Mouse (Mus musculus) liver, embryonic 14 days (tissue): ENCODE data around the gene Gid8. TPM values are rescaled to one million over a fixed set of nuclear protein-coding genes. Genes with fewer than 3 reads are reported as not detected.

Experiments
- polyA plus RNA-seq: library from polyadenylated mRNA; depleted of rRNA; stranded (reverse); fragments of >200 nt; gene quantifications from 2 replicates; pipeline ENCODE4 v1.2.3, GENCODE M21; 2012; rRNA removed

Gene Gid8
- 79.5 and 97.1 TPM in 2 replicates for polyA plus RNA-seq

DNA sequence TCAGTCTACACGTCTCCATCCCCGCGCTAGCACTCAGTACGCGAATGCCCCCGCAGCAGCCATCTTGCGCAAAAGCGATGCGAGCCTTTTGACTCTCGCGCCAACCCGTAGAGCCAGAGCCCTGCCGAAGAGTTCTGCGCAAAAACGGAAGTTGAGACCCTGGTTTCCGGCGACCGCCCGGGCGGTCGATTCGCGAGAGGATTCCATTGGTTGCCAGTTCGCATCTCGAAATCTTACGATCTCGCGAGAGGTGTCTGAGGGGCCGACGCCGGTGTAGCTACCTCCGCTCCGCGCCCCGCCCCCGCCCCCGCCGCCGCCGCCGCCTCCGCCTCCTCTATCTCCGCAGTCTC lies at the start of gene Gid8, which contains the start of gene Dido1:
TSS of gene Gid8 (plus strand) at position 195 of the 350 bp plus-strand sequence.
TSS of gene Dido1 (minus strand) at position 77 of the 350 bp plus-strand sequence.

GRCm38 (mm10) chr2:180724585-180725413 lies 14.9 kb downstream of the Gid8 start, which contains the start of gene Slc17a9:
Gene Slc17a9 (plus strand): TSS chr2:180725263.

Other genes starting within 250 kb of the Gid8 start
- 0.02 and 0.03 TPM in 2 replicates for gene Ntsr1, start 210.1 kb upstream of the Gid8 start, polyA plus RNA-seq
- gene Mrgbp, start 128.8 kb upstream of the Gid8 start, polyA plus RNA-seq: 11.1 and 11.2 TPM in 2 replicates
- gene Ogfr, start 120.9 kb upstream of the Gid8 start, polyA plus RNA-seq: 27.8 and 27.9 TPM in 2 replicates
- gene Col9a3, start 112.3 kb upstream of the Gid8 start, polyA plus RNA-seq: 0.59 and 0.95 TPM in 2 replicates
- 0.16 and 0.22 TPM in 2 replicates for gene Tcfl5, start 67.4 kb upstream of the Gid8 start, polyA plus RNA-seq
- 12.2 and 13.5 TPM in 2 replicates for gene Dido1, start 118 bp upstream of the Gid8 start, polyA plus RNA-seq
- 6.7 and 7.2 TPM in 2 replicates for gene Slc17a9, start 15.1 kb downstream of the Gid8 start, polyA plus RNA-seq
- gene Bhlhe23, start 66.8 kb downstream of the Gid8 start, polyA plus RNA-seq: not detected in 2 replicates
- 15.9 and 21.3 TPM in 2 replicates for gene Ythdf1, start 210.8 kb downstream of the Gid8 start, polyA plus RNA-seq
- not detected in 2 replicates for gene Birc7, start 218.9 kb downstream of the Gid8 start, polyA plus RNA-seq
- 0.67 and 1.0 TPM in 2 replicates for gene Nkain4, start 244.6 kb downstream of the Gid8 start, polyA plus RNA-seq